Mouse (Mus musculus) bone marrow macrophage, adult 2 months (primary cell): Measurements from ENCODE around the gene Socs3.

Source experiments
- CTCF ChIP-seq: IDR thresholded peaks from 2 replicates; pipeline ENCODE4 v1.5.1; 2012; ENCODE audit warnings: low read depth, mild to moderate bottlenecking, low read length, moderate library complexity
- POLR2A ChIP-seq: IDR thresholded peaks from 2 replicates; pipeline ENCODE4 v1.6.1; 2012; ENCODE audit warnings: mild to moderate bottlenecking, low read depth, low read length, borderline replicate concordance

DNA sequence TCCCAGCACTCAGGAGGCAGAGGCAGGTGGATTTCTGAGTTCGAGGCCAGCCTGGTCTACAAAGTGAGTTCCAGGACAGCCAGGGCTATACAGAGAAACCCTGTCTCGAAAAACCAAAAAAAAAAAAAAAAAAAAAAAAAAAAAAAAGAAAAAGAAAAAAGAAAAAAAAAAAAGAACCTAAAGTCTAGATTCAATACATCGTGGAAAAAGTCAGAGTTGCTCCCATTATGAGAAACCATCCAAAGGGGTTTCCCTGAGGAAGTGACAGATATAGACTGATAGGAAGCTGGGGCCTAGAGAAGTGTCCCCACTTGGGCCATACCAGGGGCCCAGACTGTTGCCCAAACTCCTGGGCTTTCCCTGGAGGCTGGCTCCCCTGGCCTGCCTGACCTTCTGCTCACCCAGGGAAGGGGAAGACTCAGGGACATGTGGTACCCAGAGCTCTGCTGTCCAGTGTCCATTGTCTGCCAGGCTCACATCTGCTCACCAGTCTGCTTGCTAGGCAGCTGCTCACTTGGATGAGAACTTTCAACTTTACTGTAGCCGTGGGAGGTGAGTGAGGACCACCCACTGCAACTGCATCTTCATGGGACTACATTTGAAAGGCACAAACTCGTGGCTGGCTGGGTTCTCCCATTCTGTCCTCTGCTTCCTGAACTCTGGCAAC lies 8.0 kb upstream of the Socs3 start:
- TF ChIP-seq POLR2A (no peak), CTCF (no peak)
